Mouse (Mus musculus) CH12.LX (cell line): Measurements from ENCODE around the gene Lrp11. TPM values are rescaled to one million over a fixed set of nuclear protein-coding genes. Genes with fewer than 3 reads are reported as not detected.

Experiments
- DNase-seq: peaks from one replicate; pipeline ENCODE4 v3.0.0-alpha.2; 2013; ENCODE audit errors: extremely low read depth
- H3K27ac ChIP-seq: 2 replicates; pipeline ENCODE4 v1.5.1; 2012; ENCODE audit warnings: low read depth, mild to moderate bottlenecking, control low read depth, moderate library complexity; ENCODE audit not compliant: insufficient read depth
- H3K27me3 ChIP-seq: replicated peaks from 2 replicates; pipeline ENCODE3; 2012; ENCODE audit warnings: inconsistent platforms
- H3K36me3 ChIP-seq, 2 experiments: replicated peaks in 1 of 2; 2 replicates each; pipeline versions ENCODE3 to v1.6.1; 2012; ENCODE audit warnings: inconsistent platforms in 1 of 2, low read length in 1 of 2, mild to moderate bottlenecking in 1 of 2, mixed read lengths in 1 of 2, moderate library complexity in 1 of 2; ENCODE audit not compliant: control insufficient read depth in 1 of 2, insufficient read depth in 1 of 2
- H3K4me1 ChIP-seq, 2 experiments: 2 replicates each; pipeline ENCODE4 v1.6.1; 2012; ENCODE audit warnings: inconsistent platforms in 1 of 2, moderate library complexity in 1 of 2; ENCODE audit not compliant: insufficient read depth in 2 of 2, control insufficient read depth in 1 of 2
- H3K4me2 ChIP-seq: 2 replicates; pipeline ENCODE4 v1.6.1; 2012; ENCODE audit warnings: low read depth, mild to moderate bottlenecking, control low read depth; ENCODE audit not compliant: poor library complexity, insufficient read depth, severe bottlenecking
- H3K4me3 ChIP-seq, 3 experiments: fragments of 150-350 bp in 1 of 3; sonication (generic) in 1 of 3; replicated peaks in 1 of 3; 2 replicates each; pipeline versions ENCODE3 to v1.5.1; 2011 to 2012; ENCODE audit warnings: low read depth in 2 of 3, low read length in 2 of 3, mild to moderate bottlenecking in 2 of 3, moderate library complexity in 2 of 3, control low read depth in 1 of 3, improper control_type of control experiment in 1 of 3, inconsistent platforms in 1 of 3, mixed read lengths in 1 of 3; ENCODE audit not compliant: poor library complexity in 1 of 3
- H3K79me2 ChIP-seq: replicated peaks from 2 replicates; pipeline ENCODE4 v1.6.1; 2012; ENCODE audit warnings: mild to moderate bottlenecking, moderate library complexity; ENCODE audit not compliant: control insufficient read depth, poor library complexity, insufficient read depth, severe bottlenecking; ENCODE audit errors: extremely low read depth
- H3K9ac ChIP-seq: 2 replicates; pipeline ENCODE4 v1.6.1; 2012; ENCODE audit warnings: low read depth, mild to moderate bottlenecking, control low read depth, moderate library complexity; ENCODE audit not compliant: insufficient read depth
- H3K9me3 ChIP-seq: replicated peaks from 2 replicates; pipeline ENCODE3; 2012; ENCODE audit warnings: low read length, inconsistent platforms, mixed read lengths
- CHD1 ChIP-seq: IDR thresholded peaks from 2 replicates; pipeline ENCODE4 v1.6.1; 2012; ENCODE audit warnings: low read depth, low read length, improper control_type of control experiment, inconsistent platforms
- CTCF ChIP-seq, 2 experiments: IDR thresholded peaks in 1 of 2; conservative IDR thresholded peaks in 1 of 2; 2 replicates each; pipeline ENCODE4 v1.5.1; 2011 to 2012; ENCODE audit warnings: low read depth in 2 of 2, low read length in 2 of 2, improper control_type of control experiment in 1 of 2, inconsistent platforms in 1 of 2, mild to moderate bottlenecking in 1 of 2, moderate library complexity in 1 of 2
- E2F4 ChIP-seq: IDR thresholded peaks from 2 replicates; pipeline ENCODE4 v1.6.1; 2011; ENCODE audit warnings: low read depth, low read length, improper control_type of control experiment; ENCODE audit not compliant: insufficient replicate concordance
- HCFC1 ChIP-seq: IDR thresholded peaks from 2 replicates; pipeline ENCODE4 v1.6.1; 2012; ENCODE audit warnings: low read depth, mild to moderate bottlenecking, inconsistent platforms, low read length, improper control_type of control experiment
- JUND ChIP-seq: conservative IDR thresholded peaks from 2 replicates; pipeline ENCODE4 v1.6.1; 2011; ENCODE audit warnings: low read depth, low read length, improper control_type of control experiment
- KAT2A ChIP-seq: IDR thresholded peaks from 2 replicates; pipeline ENCODE4 v1.6.1; 2012; ENCODE audit warnings: low read length, improper control_type of control experiment, inconsistent platforms; ENCODE audit not compliant: insufficient replicate concordance
- MAX ChIP-seq: IDR thresholded peaks from 2 replicates; pipeline ENCODE4 v1.6.1; 2011; ENCODE audit warnings: low read length, improper control_type of control experiment
- MEF2A ChIP-seq: IDR thresholded peaks from 2 replicates; pipeline ENCODE4 v1.6.1; 2014; ENCODE audit warnings: low read depth, mild to moderate bottlenecking, inconsistent platforms, low read length, improper control_type of control experiment, borderline replicate concordance
- MXI1 ChIP-seq: IDR thresholded peaks from 2 replicates; pipeline ENCODE4 v1.6.1; 2011; ENCODE audit warnings: mild to moderate bottlenecking, low read depth, low read length, improper control_type of control experiment
- MYC ChIP-seq: IDR thresholded peaks from 2 replicates; pipeline ENCODE4 v1.6.1; 2011; ENCODE audit warnings: low read depth, mild to moderate bottlenecking, improper control_type of control experiment, low read length
- NELFE ChIP-seq: IDR thresholded peaks from 2 replicates; pipeline ENCODE4 v1.6.1; 2011; ENCODE audit warnings: low read depth, low read length, improper control_type of control experiment
- NRF1 ChIP-seq: IDR thresholded peaks from 2 replicates; pipeline ENCODE4 v1.6.1; 2014; ENCODE audit warnings: low read depth, mild to moderate bottlenecking, inconsistent platforms, low read length, improper control_type of control experiment, moderate library complexity
- PAX5 ChIP-seq: IDR thresholded peaks from 2 replicates; pipeline ENCODE4 v1.6.1; 2012; ENCODE audit warnings: low read length, inconsistent platforms, mixed read lengths
- POLR2A ChIP-seq: IDR thresholded peaks from 2 replicates; pipeline ENCODE4 v1.6.1; 2011; ENCODE audit warnings: low read depth, mild to moderate bottlenecking, improper control_type of control experiment, low read length
- POLR2AphosphoS2 ChIP-seq: IDR thresholded peaks from 2 replicates; pipeline ENCODE4 v1.6.1; 2011; ENCODE audit warnings: low read depth, low read length, improper control_type of control experiment
- RCOR1 ChIP-seq: conservative IDR thresholded peaks from 2 replicates; pipeline ENCODE4 v1.6.1; 2012; ENCODE audit warnings: low read depth, mild to moderate bottlenecking, inconsistent platforms, low read length, improper control_type of control experiment
- USF1 ChIP-seq: IDR thresholded peaks from 2 replicates; pipeline ENCODE4 v1.6.1; 2014; ENCODE audit warnings: low read depth, mild to moderate bottlenecking, inconsistent platforms, low read length, improper control_type of control experiment
- ZMIZ1 ChIP-seq: IDR thresholded peaks from 2 replicates; pipeline ENCODE4 v1.6.1; 2012; ENCODE audit warnings: low read depth, mild to moderate bottlenecking, inconsistent platforms, low read length, improper control_type of control experiment
- dilution Hi-C: fragments of 300-500 bp; cut with MboI; formaldehyde crosslinking; loops from 2 replicates; pipeline ENCODE4 v1.14.3; 2020; ENCODE audit warnings: low sequenced_read_pairs; ENCODE audit not compliant: extremely low pct_unique_long_range_greater_than_20kb, extremely low pct_ligation_motif_present
- in situ Hi-C: fragments of 300-500 bp; cut with MboI; formaldehyde crosslinking; loops from 3 replicates; pipeline ENCODE4 v1.14.3; 2019; ENCODE audit warnings: low sequenced_read_pairs, low pct_ligation_motif_present, low pct_unique_long_range_greater_than_20kb, mixed read lengths
- polyA plus RNA-seq: library from polyadenylated mRNA; unstranded; fragments of >175 nt; gene quantifications from 2 replicates; pipeline ENCODE4 v1.2.1, GENCODE M21; 2012; ENCODE audit warnings: low read depth; ENCODE audit not compliant: insufficient read length
- total RNA-seq, 2 experiments: library from RNA; depleted of rRNA; stranded (reverse); fragments of 300-350 nt in 1 of 2; fragments of >200 nt in 1 of 2; gene quantifications; 2 replicates each; pipeline ENCODE4 v1.2.3; 2012 to 2014

Gene Lrp11
- total and polyA plus RNA-seq, 3 experiments = 4.7 to 6.0 (median 4.9) TPM

- TF ChIP-seq MXI1 = no peak; the same call in 1 of the 2 replicates
- peak; percentile 73 for TF ChIP-seq POLR2AphosphoS2
- peak; percentile 80; the same call in 1 of the 2 replicates for TF ChIP-seq ZMIZ1
- peak; percentile 91 for TF ChIP-seq NRF1
- TF ChIP-seq RCOR1 = 0 out of 2 replicates have a peak, but pooled peaks have one; percentile 28
Measured at GRCm38 (mm10) chr10:7663159-7664026, 73.8 kb downstream of the Lrp11 start (continued).

- TF ChIP-seq RCOR1 = no peak
- TF ChIP-seq CTCF (conservative IDR thresholded peaks at IDR 0.05 in 1 of 2, IDR thresholded peaks at IDR 0.05 in 1 of 2; ENCODE audit: low read depth in 2 of 2, low read length in 2 of 2) = no peak
- no peak for TF ChIP-seq KAT2A
- TF ChIP-seq ZMIZ1 = no peak
- no peak for TF ChIP-seq HCFC1
- no peak for TF ChIP-seq USF1
- peak; percentile 51; the same call in 1 of the 2 replicates for TF ChIP-seq CHD1
- no peak for TF ChIP-seq MYC
- Histone ChIP-seq H3K4me2 (peak overlapping the region; percentile 98), H3K4me1 (peaks cover 3 to 23% of the 10 kb centered on the region in 2 experiments; a peak in 2 of 4 replicates), H3K27me3 (no peaks in the 10 kb centered on the region), H3K9me3 (no peaks in the 10 kb centered on the region), H3K79me2 (peaks cover 38% of the 10 kb centered on the region), H3K27ac (no peak overlapping the region), H3K9ac (peak overlapping the region; percentile 95), H3K4me3 (peak overlapping the region; percentile 81 to 91 (median 87)), H3K36me3 (peaks cover 0 to 5% of the 10 kb centered on the region in 2 experiments)
- in situ Hi-C loops = no loop called here
- dilution Hi-C loops = no loop called here
- peak; percentile 6 for DNase-seq
Measured at GRCm38 (mm10) chr10:7664027-7664526, 74.5 kb downstream of the Lrp11 start.

- no peak for DNase-seq
- peaks cover 3 to 17% of the 10 kb centered on the region in 2 experiments; a peak in 2 of 4 replicates for H3K4me1 ChIP-seq
- dilution Hi-C loops = no loop called here
- H3K4me3 ChIP-seq = no peak overlapping the region
- no peaks in the 10 kb centered on the region for H3K9me3 ChIP-seq
- no peak overlapping the region for H3K4me2 ChIP-seq
- H3K79me2 ChIP-seq = peaks cover 35% of the 10 kb centered on the region
- no peak overlapping the region for H3K27ac ChIP-seq
- H3K9ac ChIP-seq = no peak overlapping the region
- in situ Hi-C loops = no loop called here
- H3K27me3 ChIP-seq = no peaks in the 10 kb centered on the region
- peaks cover 4 to 7% of the 10 kb centered on the region in 2 experiments for H3K36me3 ChIP-seq
- TF ChIP-seq HCFC1 (no peak), MAX (no peak), POLR2A (no peak), E2F4 (no peak), RCOR1 (no peak), NELFE (no peak), MEF2A (no peak), PAX5 (no peak), JUND (no peak)
Measured at GRCm38 (mm10) chr10:7664889-7665288, 75.3 kb downstream of the Lrp11 start.
